Mouse (Mus musculus): ENCODE measurements around the gene Hectd4. TPM values are rescaled to one million over a fixed set of nuclear protein-coding genes. Genes with fewer than 3 reads are reported as not detected.

Gene Hectd4
- polyA plus RNA-seq, 1 experiment from 2014 or later: 22.6 TPM

GRCm38 (mm10) chr5:121189182-121189581 lies 30.8 kb upstream of the Hectd4 start:
- peak overlapping the region; percentile 33 for H3K4me2 ChIP-seq (ENCODE audit: low read length)

GRCm38 (mm10) chr5:121190210-121190835 lies 29.7 kb upstream of the Hectd4 start:
- WGBS: 34% methylated on average over 21 of the region's 21 CpGs

More at GRCm38 (mm10) chr5:121189182-121189581, 30.8 kb upstream of the Hectd4 start:
- Histone ChIP-seq H3K27me3 (ENCODE audit: control insufficient read depth, insufficient read depth, low read depth, low read length) (no peaks in the 10 kb centered on the region), H3K36me3 (ENCODE audit: control insufficient read depth, insufficient read depth, low read length) (no peaks in the 10 kb centered on the region), H3K27ac (ENCODE audit: low read length) (no peak overlapping the region), H3K4me1 (ENCODE audit: control insufficient read depth, insufficient read depth, low read length) (peaks cover 50% of the 10 kb centered on the region), H3K4me3 (ENCODE audit: low read depth, low read length) (no peak overlapping the region), H3K9ac (ENCODE audit: low read depth, low read length) (no peak overlapping the region), H3K9me3 (replicated peaks; ENCODE audit: control insufficient read depth, low read length, poor library complexity, severe bottlenecking) (no peaks in the 10 kb centered on the region)
- ATAC-seq: no peak
- 77% methylated on average over 9 of the region's 9 CpGs for WGBS

GRCm38 (mm10) chr5:121190836-121191583 lies 29.0 kb upstream of the Hectd4 start, which contains the start of gene Ptpn11:
Gene Ptpn11 (minus strand): TSS chr5:121191397.
- H3K9me3 ChIP-seq (replicated peaks; ENCODE audit: control insufficient read depth, low read length, poor library complexity, severe bottlenecking): no peaks in the 10 kb centered on the region
- H3K36me3 ChIP-seq (ENCODE audit: control insufficient read depth, insufficient read depth, low read length): no peaks in the 10 kb centered on the region
- under 1% methylated on average over 90 of the region's 98 CpGs for WGBS
- peak within 1 kb of the TSS; percentile 86 for H3K27ac ChIP-seq (ENCODE audit: low read length)
- H3K4me2 ChIP-seq (ENCODE audit: low read length): peak within 1 kb of the TSS; percentile 84
- ATAC-seq: peak; percentile 95
- H3K4me3 ChIP-seq (ENCODE audit: low read depth, low read length): peak within 1 kb of the TSS; percentile 88
- peaks cover 35% of the 10 kb centered on the region for H3K4me1 ChIP-seq (ENCODE audit: control insufficient read depth, insufficient read depth, low read length)
- H3K9ac ChIP-seq (ENCODE audit: low read depth, low read length): peak within 1 kb of the TSS; percentile 86
- H3K27me3 ChIP-seq (ENCODE audit: control insufficient read depth, insufficient read depth, low read depth, low read length): no peaks in the 10 kb centered on the region

More at GRCm38 (mm10) chr5:121190210-121190835, 29.7 kb upstream of the Hectd4 start:
- peak overlapping the region; percentile 84 for H3K4me2 ChIP-seq (ENCODE audit: low read length)
- H3K9ac ChIP-seq (ENCODE audit: low read depth, low read length): peak overlapping the region; percentile 86
- no peak; the same call in 1 of the 2 replicates for ATAC-seq
- no peaks in the 10 kb centered on the region for H3K9me3 ChIP-seq (replicated peaks; ENCODE audit: control insufficient read depth, low read length, poor library complexity, severe bottlenecking)
- no peaks in the 10 kb centered on the region for H3K27me3 ChIP-seq (ENCODE audit: control insufficient read depth, insufficient read depth, low read depth, low read length)
- H3K36me3 ChIP-seq (ENCODE audit: control insufficient read depth, insufficient read depth, low read length): no peaks in the 10 kb centered on the region
- peak overlapping the region; percentile 86 for H3K27ac ChIP-seq (ENCODE audit: low read length)
- peaks cover 38% of the 10 kb centered on the region for H3K4me1 ChIP-seq (ENCODE audit: control insufficient read depth, insufficient read depth, low read length)
- peak overlapping the region; percentile 88 for H3K4me3 ChIP-seq (ENCODE audit: low read depth, low read length)

GRCm38 (mm10) chr5:121191584-121191906 lies 28.5 kb upstream of the Hectd4 start:
- peak overlapping the region; percentile 86 for H3K9ac ChIP-seq (ENCODE audit: low read depth, low read length)
- 10% methylated on average over 17 of the region's 17 CpGs for WGBS

GRCm38 (mm10) chr5:121194173-121194572 lies 25.8 kb upstream of the Hectd4 start:
- no peak overlapping the region for H3K4me3 ChIP-seq (ENCODE audit: low read depth, low read length)
- H3K4me2 ChIP-seq (ENCODE audit: low read length): no peak overlapping the region
- peaks cover 10% of the 10 kb centered on the region for H3K4me1 ChIP-seq (ENCODE audit: control insufficient read depth, insufficient read depth, low read length)
- H3K36me3 ChIP-seq (ENCODE audit: control insufficient read depth, insufficient read depth, low read length): no peaks in the 10 kb centered on the region
- WGBS: 11% methylated on average over 1 of the region's 1 CpGs
- H3K27ac ChIP-seq (ENCODE audit: low read length): no peak overlapping the region
- ATAC-seq: no peak
- no peaks in the 10 kb centered on the region for H3K9me3 ChIP-seq (replicated peaks; ENCODE audit: control insufficient read depth, low read length, poor library complexity, severe bottlenecking)
- H3K27me3 ChIP-seq (ENCODE audit: control insufficient read depth, insufficient read depth, low read depth, low read length): no peaks in the 10 kb centered on the region
- no peak overlapping the region for H3K9ac ChIP-seq (ENCODE audit: low read depth, low read length)

More at GRCm38 (mm10) chr5:121191584-121191906, 28.5 kb upstream of the Hectd4 start:
- Histone ChIP-seq H3K27ac (ENCODE audit: low read length) (peak overlapping the region; percentile 86), H3K4me3 (ENCODE audit: low read depth, low read length) (peak overlapping the region; percentile 88), H3K9me3 (replicated peaks; ENCODE audit: control insufficient read depth, low read length, poor library complexity, severe bottlenecking) (no peaks in the 10 kb centered on the region), H3K4me2 (ENCODE audit: low read length) (peak overlapping the region; percentile 56), H3K4me1 (ENCODE audit: control insufficient read depth, insufficient read depth, low read length) (peaks cover 32% of the 10 kb centered on the region), H3K27me3 (ENCODE audit: control insufficient read depth, insufficient read depth, low read depth, low read length) (no peaks in the 10 kb centered on the region), H3K36me3 (ENCODE audit: control insufficient read depth, insufficient read depth, low read length) (no peaks in the 10 kb centered on the region)
- peak; percentile 66 for ATAC-seq

GRCm38 (mm10) chr5:121196764-121197163 lies 23.3 kb upstream of the Hectd4 start:
- no peak overlapping the region for H3K4me3 ChIP-seq (ENCODE audit: low read depth, low read length)
- no peak for ATAC-seq
- no peak overlapping the region for H3K4me2 ChIP-seq (ENCODE audit: low read length)
- H3K9me3 ChIP-seq (replicated peaks; ENCODE audit: control insufficient read depth, low read length, poor library complexity, severe bottlenecking): no peaks in the 10 kb centered on the region
- WGBS: 54% methylated on average over 5 of the region's 5 CpGs
- no peak overlapping the region for H3K27ac ChIP-seq (ENCODE audit: low read length)
- no peaks in the 10 kb centered on the region for H3K36me3 ChIP-seq (ENCODE audit: control insufficient read depth, insufficient read depth, low read length)
- no peaks in the 10 kb centered on the region for H3K27me3 ChIP-seq (ENCODE audit: control insufficient read depth, insufficient read depth, low read depth, low read length)
- H3K9ac ChIP-seq (ENCODE audit: low read depth, low read length): no peak overlapping the region
- no peaks in the 10 kb centered on the region for H3K4me1 ChIP-seq (ENCODE audit: control insufficient read depth, insufficient read depth, low read length)

GRCm38 (mm10) chr5:121197337-121197736 lies 22.7 kb upstream of the Hectd4 start:
- no peak for ATAC-seq
- no peaks in the 10 kb centered on the region for H3K9me3 ChIP-seq (replicated peaks; ENCODE audit: control insufficient read depth, low read length, poor library complexity, severe bottlenecking)
- no peaks in the 10 kb centered on the region for H3K4me1 ChIP-seq (ENCODE audit: control insufficient read depth, insufficient read depth, low read length)
- WGBS: 93% methylated on average over 2 of the region's 2 CpGs
- no peaks in the 10 kb centered on the region for H3K36me3 ChIP-seq (ENCODE audit: control insufficient read depth, insufficient read depth, low read length)
- no peak overlapping the region for H3K4me3 ChIP-seq (ENCODE audit: low read depth, low read length)
- H3K27me3 ChIP-seq (ENCODE audit: control insufficient read depth, insufficient read depth, low read depth, low read length): no peaks in the 10 kb centered on the region
- no peak overlapping the region for H3K4me2 ChIP-seq (ENCODE audit: low read length)
- H3K9ac ChIP-seq (ENCODE audit: low read depth, low read length): no peak overlapping the region
- H3K27ac ChIP-seq (ENCODE audit: low read length): no peak overlapping the region

GRCm38 (mm10) chr5:121198376-121198775 lies 21.6 kb upstream of the Hectd4 start:
- no peak for ATAC-seq
- Histone ChIP-seq H3K4me2 (ENCODE audit: low read length) (no peak overlapping the region), H3K4me3 (ENCODE audit: low read depth, low read length) (no peak overlapping the region), H3K4me1 (ENCODE audit: control insufficient read depth, insufficient read depth, low read length) (no peaks in the 10 kb centered on the region), H3K9ac (ENCODE audit: low read depth, low read length) (no peak overlapping the region), H3K36me3 (ENCODE audit: control insufficient read depth, insufficient read depth, low read length) (no peaks in the 10 kb centered on the region), H3K27ac (ENCODE audit: low read length) (no peak overlapping the region), H3K9me3 (replicated peaks; ENCODE audit: control insufficient read depth, low read length, poor library complexity, severe bottlenecking) (no peaks in the 10 kb centered on the region), H3K27me3 (ENCODE audit: control insufficient read depth, insufficient read depth, low read depth, low read length) (no peaks in the 10 kb centered on the region)
- 86% methylated on average over 5 of the region's 5 CpGs for WGBS

GRCm38 (mm10) chr5:121201739-121202138 lies 18.3 kb upstream of the Hectd4 start:
- H3K4me2 ChIP-seq (ENCODE audit: low read length): no peak overlapping the region
- peaks cover 5% of the 10 kb centered on the region; the same call in 1 of the 2 replicates for H3K36me3 ChIP-seq (ENCODE audit: control insufficient read depth, insufficient read depth, low read length)
- peaks cover 12% of the 10 kb centered on the region for H3K4me1 ChIP-seq (ENCODE audit: control insufficient read depth, insufficient read depth, low read length)
- H3K27me3 ChIP-seq (ENCODE audit: control insufficient read depth, insufficient read depth, low read depth, low read length): no peaks in the 10 kb centered on the region
- no peak overlapping the region for H3K9ac ChIP-seq (ENCODE audit: low read depth, low read length)
- no peak overlapping the region for H3K4me3 ChIP-seq (ENCODE audit: low read depth, low read length)
- H3K9me3 ChIP-seq (replicated peaks; ENCODE audit: control insufficient read depth, low read length, poor library complexity, severe bottlenecking): no peaks in the 10 kb centered on the region
- WGBS: 44% methylated on average over 3 of the region's 3 CpGs
- H3K27ac ChIP-seq (ENCODE audit: low read length): no peak overlapping the region
- no peak for ATAC-seq

All from midbrain, embryonic 16.5 days (tissue).